Mouse (Mus musculus) bone marrow, adult 2 months (tissue): ENCODE data around the gene Smad1. TPM values are rescaled to one million over a fixed set of nuclear protein-coding genes. Genes with fewer than 3 reads are reported as not detected.
A peak's percentile ranks its signal among the peaks of the same experiment; 100 is the strongest.
"Not testable (repeated sequence)": the region's sequence is repeated elsewhere in the genome, so short reads cannot be mapped to it uniquely, and the experiment has no call there.

ENCODE experiments used
- H3K27ac ChIP-seq: fragments of 200-500 bp; 2 replicates; pipeline ENCODE4 v1.5.1; 2012; ENCODE audit warnings: low read depth, mild to moderate bottlenecking, control low read depth, inconsistent platforms, low read length; ENCODE audit not compliant: control insufficient read depth, poor library complexity, insufficient read depth
- H3K4me1 ChIP-seq: fragments of 200-500 bp; 2 replicates; pipeline ENCODE4 v1.6.1; 2011; ENCODE audit warnings: low read length; ENCODE audit not compliant: control insufficient read depth, insufficient read depth
- H3K4me3 ChIP-seq: fragments of 200-500 bp; replicated peaks from 2 replicates; pipeline ENCODE3; 2011; ENCODE audit warnings: mild to moderate bottlenecking, low read depth, low read length, control low read depth; ENCODE audit not compliant: control insufficient read depth
- CTCF ChIP-seq: fragments of 200-500 bp; IDR thresholded peaks from 2 replicates; pipeline ENCODE4 v1.5.1; 2011; ENCODE audit warnings: low read length, control low read depth; ENCODE audit not compliant: control insufficient read depth, insufficient read depth
- POLR2A ChIP-seq: fragments of 200-500 bp; IDR thresholded peaks from 2 replicates; pipeline ENCODE4 v1.6.1; 2011; ENCODE audit warnings: low read depth, mild to moderate bottlenecking, control low read depth, low read length, borderline replicate concordance; ENCODE audit not compliant: control insufficient read depth
- WGBS: fragments of 180-500 bp; shearing (Covaris S2); methylation state at CpG from one replicate; pipeline ENCODE4 v1.1.7; 2018; 5-methylcytosine and 5-hydroxymethylcytosine counted together
- polyA plus RNA-seq: library from polyadenylated mRNA; stranded (reverse); fragments of >200 nt; gene quantifications from 2 replicates; pipeline ENCODE4 v1.2.4, GENCODE M21; 2011; ENCODE audit warnings: low replicate concordance; ENCODE audit not compliant: missing spikeins, insufficient read depth, insufficient read length

Smad1 gene
- 5.3 and 5.6 TPM in 2 replicates for polyA plus RNA-seq

DNA sequence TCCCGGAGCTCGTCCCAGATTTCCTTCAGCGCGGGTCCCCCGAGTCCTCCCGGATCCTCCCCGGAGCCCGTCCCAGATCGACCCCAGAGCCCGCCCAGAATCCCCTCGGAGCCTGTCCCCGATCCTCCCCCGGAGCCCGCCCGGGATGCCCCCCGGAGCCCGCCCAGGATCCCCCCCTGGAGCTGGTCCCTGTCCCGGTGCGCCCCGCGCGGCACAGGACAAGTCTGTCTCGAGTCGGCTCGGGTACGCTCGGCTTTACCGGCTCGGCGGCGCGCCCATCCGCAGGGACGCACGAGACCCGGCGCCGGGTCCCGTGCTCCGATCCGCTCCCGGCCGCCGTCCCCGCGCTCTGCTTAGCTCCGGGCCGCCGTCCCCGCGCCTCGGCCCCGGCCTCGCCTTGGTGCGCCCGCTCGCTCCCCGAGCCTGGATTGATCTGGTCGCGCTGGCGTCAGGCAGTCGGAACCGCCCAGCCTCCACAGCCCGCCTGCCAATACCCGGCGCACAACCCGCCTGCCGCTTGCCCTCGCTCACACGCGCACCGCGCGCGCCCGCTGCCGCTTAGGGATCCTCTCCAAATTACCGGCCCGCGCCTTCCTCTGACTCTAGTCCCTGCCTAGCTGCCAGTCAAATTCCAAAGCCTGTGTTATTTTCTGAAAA lies at the start of gene Smad1:
Gene Smad1 (minus strand): TSS at position 525 of the 657 bp plus-strand sequence.
- peak within 1 kb of the TSS; percentile 69 for H3K4me3 ChIP-seq
- H3K4me1 ChIP-seq, result no peaks in the 10 kb centered on the region; the same call in 1 of the 2 replicates
- H3K27ac ChIP-seq, result peak within 1 kb of the TSS; percentile 73
- WGBS, result under 1% methylated on average over 77 of the region's 80 CpGs
- TF ChIP-seq CTCF (no peak), POLR2A (peak; percentile 59; the same call in 1 of the 2 replicates)

DNA sequence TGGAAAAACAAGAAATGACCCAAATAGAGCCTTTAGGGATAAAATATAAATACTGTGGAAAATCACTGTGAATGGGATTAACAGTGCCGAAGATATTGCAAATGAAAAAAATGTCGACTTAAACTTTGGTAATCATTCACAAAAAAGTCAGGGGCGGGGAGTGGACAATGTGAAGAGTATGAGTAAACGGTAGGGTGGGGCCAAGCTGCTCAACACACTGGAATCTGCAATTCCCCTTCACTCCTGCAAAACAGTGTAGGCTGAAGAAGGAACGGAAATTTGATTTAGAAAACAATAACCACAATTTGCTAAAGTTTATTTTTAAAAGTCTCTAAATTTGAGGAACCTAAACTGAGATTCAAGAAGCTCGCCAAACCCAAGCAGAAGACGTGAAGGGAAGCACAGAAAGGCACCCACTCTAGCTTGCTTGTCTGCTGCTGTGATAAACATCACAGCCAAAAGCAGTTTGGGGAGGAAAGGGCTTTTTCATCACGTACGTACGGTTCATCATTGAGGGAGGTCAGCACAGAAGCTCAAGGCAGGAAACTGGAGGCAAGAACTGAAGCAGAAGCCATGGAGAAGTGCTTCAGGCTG lies 48.0 kb upstream of the Smad1 start:
- 0 out of 2 replicates have a peak overlapping the region, but pooled peaks have one; percentile 43 for H3K27ac ChIP-seq
- TF ChIP-seq CTCF, result no peak
- TF ChIP-seq POLR2A, result no peak
- 18% methylated on average over 10 of the region's 10 CpGs for WGBS
- no peak overlapping the region for H3K4me3 ChIP-seq
- peaks cover 2% of the 10 kb centered on the region; the same call in 1 of the 2 replicates for H3K4me1 ChIP-seq

DNA sequence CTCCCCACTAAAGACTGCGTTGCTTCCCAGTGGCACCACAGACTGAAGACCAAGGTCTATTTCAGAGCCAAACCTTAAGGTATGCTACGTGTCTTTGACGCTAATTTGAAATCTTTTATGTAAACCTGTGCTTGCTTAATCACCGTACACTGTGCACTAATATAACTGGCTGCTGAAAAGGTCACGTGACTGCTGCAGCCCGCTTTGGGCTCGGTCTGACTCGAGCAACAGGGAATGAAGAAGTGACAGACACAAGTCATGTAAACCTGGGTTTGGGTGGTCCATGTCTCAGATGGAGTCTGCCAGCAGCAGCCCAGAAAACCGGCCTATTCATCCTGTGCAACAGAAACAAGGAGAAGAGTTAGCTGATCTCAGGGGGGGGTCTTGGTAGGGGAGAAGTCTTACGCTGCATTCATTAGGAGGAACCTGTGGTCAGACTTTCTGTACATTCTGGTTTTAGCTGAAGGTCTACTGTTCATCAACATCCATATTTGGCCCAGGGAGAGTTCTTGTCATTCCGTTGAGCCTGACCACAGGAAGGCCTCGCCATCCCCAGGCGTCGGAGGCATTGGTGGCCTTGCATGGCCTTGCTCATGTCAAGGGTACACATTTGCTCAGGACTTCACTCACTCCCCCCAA lies 44.3 kb upstream of the Smad1 start:
- Histone ChIP-seq H3K4me1 (peaks cover 2% of the 10 kb centered on the region; the same call in 1 of the 2 replicates), H3K4me3 (no peak overlapping the region), H3K27ac (no peak overlapping the region)
- 26% methylated on average over 14 of the region's 14 CpGs for WGBS
- TF ChIP-seq POLR2A, result no peak
- TF ChIP-seq CTCF, result no peak

DNA sequence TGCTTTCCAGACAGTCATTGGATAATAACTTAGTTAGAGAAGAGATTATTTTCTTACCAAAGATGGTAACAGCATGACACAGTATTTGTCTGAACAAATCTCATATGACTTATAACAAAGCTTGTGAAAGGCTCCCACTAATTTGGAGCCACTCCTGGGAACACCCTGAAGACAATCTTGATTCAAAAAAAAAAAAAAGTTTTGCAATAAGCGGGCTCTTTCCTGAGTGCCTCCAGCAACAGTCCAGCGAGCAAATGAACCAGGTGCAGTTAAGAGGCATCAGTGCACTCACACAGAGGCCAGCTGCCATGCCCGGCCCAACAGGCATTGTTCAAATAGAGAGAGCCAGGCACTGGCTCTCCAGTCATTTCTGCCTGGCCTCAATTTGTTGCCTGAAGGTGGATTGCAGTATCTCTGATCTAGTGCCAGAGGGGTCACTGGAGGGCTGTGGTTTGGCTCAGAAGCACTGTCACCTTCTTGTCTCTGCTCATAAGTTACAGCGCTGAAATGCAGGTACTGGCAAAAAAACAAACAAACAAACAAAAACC lies 34.7 kb upstream of the Smad1 start:
- H3K4me3 ChIP-seq, result no peak overlapping the region
- TF ChIP-seq CTCF, result no peak
- no peak for TF ChIP-seq POLR2A
- 55% methylated on average over 4 of the region's 4 CpGs for WGBS
- H3K27ac ChIP-seq, result no peak overlapping the region
- H3K4me1 ChIP-seq, result no peaks in the 10 kb centered on the region

DNA sequence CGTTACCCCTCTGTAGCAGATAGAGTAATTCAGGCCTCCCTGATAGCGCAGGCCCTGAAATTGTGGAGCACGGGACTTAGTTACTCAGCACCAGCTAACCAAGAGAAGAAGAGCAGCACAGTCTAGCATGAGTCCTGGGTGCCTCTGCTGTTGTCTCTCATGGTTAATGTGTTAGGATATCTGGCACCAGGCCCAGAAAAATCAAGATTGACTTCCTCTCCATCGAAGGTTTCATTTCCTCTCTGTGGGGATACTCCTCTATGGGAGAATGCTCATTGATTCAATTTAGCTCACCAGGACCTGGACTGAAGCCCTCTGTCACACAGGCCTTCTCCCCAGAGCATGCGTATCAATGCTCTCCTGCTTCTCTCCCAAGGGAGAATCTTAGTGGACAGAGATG lies 15.6 kb upstream of the Smad1 start:
- WGBS, result 56% methylated on average over 5 of the region's 5 CpGs
- Histone ChIP-seq H3K4me3 (no peak overlapping the region), H3K4me1 (no peaks in the 10 kb centered on the region), H3K27ac (no peak overlapping the region)
- TF ChIP-seq CTCF, result no peak
- no peak for TF ChIP-seq POLR2A

DNA sequence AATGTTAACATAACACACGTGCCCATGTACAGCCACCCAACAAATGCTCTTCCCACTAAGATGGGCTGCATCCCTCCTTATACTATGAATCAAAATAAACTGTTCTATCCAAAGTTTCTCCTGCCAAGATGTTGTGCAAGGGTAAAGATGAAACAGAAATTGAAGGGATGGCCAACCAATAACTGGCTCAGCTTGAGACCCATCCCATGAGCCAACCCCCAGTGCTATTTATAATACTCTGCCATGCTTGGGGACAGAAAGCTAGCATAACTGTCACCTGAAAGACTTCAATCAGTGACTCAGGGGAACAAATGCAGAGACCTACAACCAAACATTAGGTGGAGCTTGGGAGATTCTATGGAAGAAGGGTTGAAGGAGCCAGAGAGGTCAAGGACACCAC lies 11.2 kb upstream of the Smad1 start:
- Histone ChIP-seq H3K27ac (no peak overlapping the region), H3K4me1 (no peaks in the 10 kb centered on the region), H3K4me3 (no peak overlapping the region)
- TF ChIP-seq CTCF (no peak), POLR2A (no peak)
- 44% methylated on average over 1 of the region's 1 CpGs for WGBS

DNA sequence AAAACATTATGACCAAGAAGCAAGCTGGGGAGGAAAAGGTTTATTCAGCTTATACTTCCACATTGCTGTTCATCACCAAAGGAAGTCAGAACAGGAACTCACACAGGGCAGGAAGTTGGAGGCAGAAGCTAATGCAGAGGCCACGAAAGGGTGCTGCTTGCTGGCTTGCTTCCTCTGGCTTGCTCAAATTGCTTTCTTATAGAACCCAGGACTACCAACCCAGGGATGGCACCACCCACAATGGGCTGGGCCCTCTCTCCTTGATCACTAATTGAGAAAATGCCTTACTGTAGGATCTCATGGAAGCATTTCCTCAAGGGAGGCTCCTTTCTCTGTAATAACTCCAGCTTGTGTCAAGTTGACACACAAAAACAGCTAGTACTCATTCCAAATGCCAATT lies 8.0 kb upstream of the Smad1 start:
- 22% methylated on average over 1 of the region's 1 CpGs for WGBS
- H3K27ac ChIP-seq, H3K4me1 ChIP-seq, H3K4me3 ChIP-seq: not testable (repeated sequence)

DNA sequence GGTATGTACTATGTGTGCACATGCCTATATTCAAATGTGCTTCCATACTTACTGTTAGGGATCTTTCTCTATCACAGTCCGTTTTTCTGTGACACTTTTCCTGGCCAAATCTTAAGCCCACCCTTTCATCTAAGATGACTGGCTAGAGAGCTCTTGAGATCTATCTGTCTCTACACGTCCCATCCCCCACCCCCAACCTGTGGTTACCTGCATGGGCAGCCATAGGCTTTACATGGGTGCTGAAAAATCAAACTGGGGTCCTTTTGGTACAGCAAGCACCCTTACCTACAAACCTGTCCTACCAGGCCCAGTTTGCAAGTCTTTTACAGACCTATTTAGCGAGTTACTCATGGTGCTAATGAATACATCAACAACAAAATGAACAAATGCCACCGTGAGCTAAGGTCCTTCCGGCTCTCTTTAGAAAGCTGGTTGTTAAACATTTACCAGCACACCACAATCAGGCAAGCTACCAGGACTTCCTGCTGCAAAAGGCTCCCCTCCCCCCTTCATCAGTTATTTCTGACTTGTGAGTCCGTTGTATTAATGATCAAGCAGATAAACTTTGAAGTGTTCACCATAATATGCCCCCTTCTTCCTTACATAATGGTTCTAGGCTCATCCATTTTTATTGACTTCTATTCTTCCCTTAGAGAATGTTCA lies 5.7 kb upstream of the Smad1 start:
- Histone ChIP-seq H3K4me3 (no peak overlapping the region), H3K27ac (no peak overlapping the region), H3K4me1 (no peaks in the 10 kb centered on the region)
- no peak for TF ChIP-seq POLR2A
- TF ChIP-seq CTCF, result no peak
- WGBS, result 42% methylated on average over 6 of the region's 6 CpGs
